Mouse (Mus musculus) myocyte (in vitro differentiated cells): ENCODE measurements at regions not wholly inside any gene's neighbourhood (a gene's known extent, or its start where the extent isn't known, plus 50 kb on each side); places are given as distances from the start of the nearest gene placed in this dataset.

Source experiments
- POLR2A ChIP-seq: IDR thresholded peaks from one replicate; pipeline ENCODE4 v1.6.1; 2011; ENCODE audit warnings: low read depth, mild to moderate bottlenecking, control low read depth, moderate library complexity; ENCODE audit not compliant: insufficient read length
- TCF3 ChIP-seq: IDR thresholded peaks from one replicate; pipeline ENCODE4 v1.6.1; 2011; ENCODE audit warnings: low read depth, control low read depth; ENCODE audit not compliant: insufficient read length
- USF1 ChIP-seq: IDR thresholded peaks from one replicate; pipeline ENCODE4 v1.6.1; 2011; ENCODE audit warnings: low read depth, mild to moderate bottlenecking, control low read depth, moderate library complexity

- no peak for TF ChIP-seq USF1
- no peak for TF ChIP-seq POLR2A
- no peak for TF ChIP-seq TCF3
Measured at GRCm38 (mm10) chr12:79989582-79990110, 123.2 kb downstream of the Zfp36l1 start.
